Mouse (Mus musculus) liver, embryonic 18 days (tissue): Measurements from ENCODE around the gene Crip1. TPM values are rescaled to one million over a fixed set of nuclear protein-coding genes. Genes with fewer than 3 reads are reported as not detected.

Source experiments
- polyA plus RNA-seq: library from polyadenylated mRNA; depleted of rRNA; stranded (reverse); fragments of >200 nt; gene quantifications from 2 replicates; pipeline ENCODE4 v1.2.3, GENCODE M21; 2012; rRNA removed

Gene Crip1
- 137 and 207 TPM in 2 replicates for polyA plus RNA-seq

GRCm38 (mm10) chr12:113146112-113147057 lies at the start of gene Crip1:
Gene Crip1, plus strand, starts transcription at chr12:113146316.

GRCm38 (mm10) chr12:113097749-113098281 lies 48.3 kb upstream of the Crip1 start, which contains the start of gene Mta1:
Gene Mta1, plus strand, starts transcription at chr12:113098278.

GRCm38 (mm10) chr12:113139908-113140615 lies 6.1 kb upstream of the Crip1 start, which contains the start of gene Crip2:
Gene Crip2, plus strand, starts transcription at chr12:113140236.

GRCm38 (mm10) chr12:113155887-113156539 lies 9.9 kb downstream of the Crip1 start, which contains the start of gene Tedc1:
Gene Tedc1, plus strand, starts transcription at chr12:113156421.

GRCm38 (mm10) chr12:113185442-113186291 lies 39.6 kb downstream of the Crip1 start, which contains the start of gene Tmem121:
Gene Tmem121, plus strand, starts transcription at chr12:113185930.

Other genes with a start within 250 kb of the Crip1 start
- 0.32 and 0.34 TPM in 2 replicates for gene Jag2, start 216.5 kb upstream of the Crip1 start, polyA plus RNA-seq
- 11.8 and 13.7 TPM in 2 replicates for gene Nudt14, start 204.2 kb upstream of the Crip1 start, polyA plus RNA-seq
- 4.4 and 4.6 TPM in 2 replicates for gene Btbd6, start 169.8 kb upstream of the Crip1 start, polyA plus RNA-seq
- gene Brf1, start 145.6 kb upstream of the Crip1 start, polyA plus RNA-seq: 28.6 and 36.3 TPM in 2 replicates
- gene Pacs2, start 131.8 kb upstream of the Crip1 start, polyA plus RNA-seq: 8.0 and 9.0 TPM in 2 replicates
- not detected in 2 replicates for gene Tex22, start 71.8 kb upstream of the Crip1 start, polyA plus RNA-seq
- 17.5 and 22.8 TPM in 2 replicates for gene Mta1, start 48.0 kb upstream of the Crip1 start, polyA plus RNA-seq
- 33.1 and 36.5 TPM in 2 replicates for gene Crip2, start 6.1 kb upstream of the Crip1 start, polyA plus RNA-seq
- gene Tedc1, start 10.1 kb downstream of the Crip1 start, polyA plus RNA-seq: 4.6 and 4.7 TPM in 2 replicates
- gene Tmem121, start 39.6 kb downstream of the Crip1 start, polyA plus RNA-seq: 0.51 and 0.70 TPM in 2 replicates